Mouse (Mus musculus) testis, adult 2 months (tissue): ENCODE results near the gene Gabrb1.

Experiments
- CTCF ChIP-seq: fragments of 200-500 bp; IDR thresholded peaks from 2 replicates; pipeline ENCODE4 v1.5.1; 2012; ENCODE audit warnings: low read depth, mild to moderate bottlenecking, inconsistent platforms, low read length, moderate library complexity; ENCODE audit not compliant: control insufficient read depth, insufficient read depth, insufficient replicate concordance
- POLR2A ChIP-seq: fragments of 200-500 bp; IDR thresholded peaks from 2 replicates; pipeline ENCODE4 v1.6.1; 2012; ENCODE audit warnings: low read depth, mild to moderate bottlenecking, inconsistent platforms, low read length, moderate library complexity; ENCODE audit not compliant: control insufficient read depth

DNA sequence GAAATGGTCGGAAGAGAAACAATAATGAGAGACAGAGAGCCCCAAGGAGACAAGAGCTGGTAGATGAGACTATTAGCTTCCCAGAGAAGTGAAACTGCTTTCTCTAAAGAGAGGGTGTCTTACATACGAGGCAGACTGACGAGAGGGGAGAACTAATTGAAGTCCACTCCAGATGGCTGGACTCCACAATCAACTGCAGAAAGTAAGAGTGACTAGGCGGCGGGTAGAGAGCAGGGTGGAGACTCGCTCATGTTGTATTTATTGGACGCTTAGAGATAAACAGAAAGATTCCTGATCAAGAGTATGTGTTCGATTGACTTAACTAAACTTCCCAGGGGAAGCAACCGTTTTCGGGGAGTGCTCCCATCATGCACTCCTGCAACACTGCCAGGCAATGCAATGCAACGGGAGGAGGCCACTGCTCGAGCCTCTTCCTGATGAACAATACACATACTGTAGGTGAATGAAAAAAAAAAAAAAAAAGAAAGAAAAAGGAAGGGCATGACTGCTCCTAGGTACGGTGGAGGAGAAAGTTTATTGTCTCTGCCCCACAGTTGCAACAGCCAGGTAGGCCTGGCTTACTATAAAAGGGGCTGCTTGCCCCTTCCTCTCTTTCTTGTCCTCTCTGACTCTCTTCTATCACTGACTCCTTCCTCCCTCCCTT is 526.7 kb downstream of the Gabrb1 start:
- TF ChIP-seq CTCF: no peak
- no peak for TF ChIP-seq POLR2A
